Mouse (Mus musculus): Measurements from ENCODE around the gene Cenpb.

GRCm38 (mm10) chr2:131213773-131214172 is 33.9 kb upstream of the Cenpb start:
- no peak for TF ChIP-seq POLR2A (IDR thresholded peaks at IDR 0.05; ENCODE audit: insufficient read depth, low read depth, low read length)
- no peak for TF ChIP-seq CTCF (IDR thresholded peaks at IDR 0.05; ENCODE audit: insufficient read depth, low read depth, low read length)
